Mouse (Mus musculus) macrophage (primary cell): ENCODE data around the gene Plekhh2. TPM values are rescaled to one million over a fixed set of nuclear protein-coding genes. Genes with fewer than 3 reads are reported as not detected.

Source experiments
- H3K27ac ChIP-seq: fragments of 350-480 bp; formaldehyde crosslinking; 2 replicates; pipeline ENCODE4 v1.9.0; 2021
- H3K36me3 ChIP-seq: fragments of 350-480 bp; formaldehyde crosslinking; 2 replicates; pipeline ENCODE4 v1.9.0; 2021; ENCODE audit errors: inconsistent target
- H3K4me3 ChIP-seq: fragments of 350-480 bp; formaldehyde crosslinking; 2 replicates; pipeline ENCODE4 v1.9.0; 2021; ENCODE audit errors: inconsistent target
- H3K79me2 ChIP-seq: fragments of 350-480 bp; formaldehyde crosslinking; 2 replicates; pipeline ENCODE4 v1.9.0; 2021; ENCODE audit errors: inconsistent target
- WGBS: methylation state at CpG from one replicate; pipeline ENCODE4 v1.1.7; 2026; ENCODE audit warnings: inconsistent platforms; ENCODE audit not compliant: missing documents; 5-methylcytosine and 5-hydroxymethylcytosine counted together
- polyA plus RNA-seq: library from polyadenylated mRNA; stranded (reverse); fragments of 250-400 nt; gene quantifications from 3 replicates; pipeline ENCODE4 v1.2.4, GENCODE M21; 2018; ENCODE audit warnings: inconsistent platforms

Plekhh2 gene
- polyA plus RNA-seq, 1 experiment from 2014 or later: 0.53 TPM

DNA sequence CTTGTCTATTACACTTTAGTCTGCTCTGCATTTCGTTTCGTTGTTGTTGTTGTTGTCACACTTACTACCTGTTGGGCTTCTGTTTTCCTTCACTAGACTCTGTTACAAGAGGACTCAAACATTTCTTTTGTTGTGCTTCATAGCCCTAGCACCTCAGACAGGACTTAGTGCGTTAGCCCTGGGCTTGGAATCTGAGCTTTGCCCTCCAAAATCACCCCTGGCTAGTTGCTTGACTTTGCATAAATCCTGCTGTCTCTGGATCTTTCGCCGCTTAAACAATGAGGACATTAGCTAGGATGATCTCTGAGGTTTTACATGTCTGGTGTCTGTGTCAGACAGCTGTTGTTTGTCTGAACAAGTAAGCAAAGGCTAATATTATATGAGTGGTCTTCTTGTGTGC, 62.2 kb downstream of the Plekhh2 start:
- Histone ChIP-seq H3K36me3 (no peaks in the 10 kb centered on the region), H3K4me3 (no peak overlapping the region), H3K79me2 (no peaks in the 10 kb centered on the region), H3K27ac (no peak overlapping the region)
- WGBS: 89% methylated on average over 5 of the region's 5 CpGs

- 95% methylated on average over 5 of the region's 5 CpGs for WGBS
- Histone ChIP-seq H3K27ac (no peak overlapping the region), H3K79me2 (no peaks in the 10 kb centered on the region), H3K4me3 (no peak overlapping the region), H3K36me3 (no peaks in the 10 kb centered on the region)
Measured at GRCm38 (mm10) chr17:84575108-84575507, 63.4 kb downstream of the Plekhh2 start.

DNA sequence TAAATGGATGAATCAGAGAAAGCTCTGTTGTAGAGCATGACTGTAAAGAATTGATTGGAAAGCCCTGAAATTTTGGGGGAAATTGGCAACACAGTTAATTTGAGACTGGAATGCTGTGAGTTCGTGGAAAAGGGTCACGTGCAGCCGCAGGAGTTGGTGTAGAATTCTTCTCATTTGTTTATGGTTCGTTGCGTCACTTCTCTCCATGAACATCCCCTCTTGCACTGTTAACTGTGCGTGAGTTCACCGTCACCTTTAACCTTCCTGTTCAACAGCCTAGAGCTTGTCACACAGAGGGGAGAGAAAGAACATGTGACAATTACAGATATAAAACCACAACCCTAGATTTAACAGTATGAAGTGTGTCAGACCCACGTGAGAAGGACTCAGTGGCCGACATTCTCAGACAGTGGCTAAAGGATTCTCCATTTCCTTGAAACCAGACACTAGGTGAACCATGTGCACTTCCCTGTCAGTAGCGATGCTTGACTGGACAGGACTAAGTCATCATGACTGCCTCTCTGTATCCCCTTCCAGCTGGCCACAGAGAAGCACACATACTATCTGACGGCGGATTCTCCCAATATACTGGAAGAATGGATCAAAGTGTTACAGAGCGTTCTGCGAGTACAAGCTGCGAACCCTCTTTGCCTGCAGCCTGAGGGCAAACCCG, 65.1 kb downstream of the Plekhh2 start:
- WGBS: 69% methylated on average over 16 of the region's 16 CpGs
- no peaks in the 10 kb centered on the region for H3K79me2 ChIP-seq

GRCm38 (mm10) chr17:84579249-84579648, 67.6 kb downstream of the Plekhh2 start:
- Histone ChIP-seq H3K27ac (no peak overlapping the region), H3K4me3 (no peak overlapping the region), H3K79me2 (no peaks in the 10 kb centered on the region), H3K36me3 (no peaks in the 10 kb centered on the region)
- WGBS: 43% methylated on average over 8 of the region's 8 CpGs

More for the DNA sequence above, 65.1 kb downstream of the Plekhh2 start:
- no peak overlapping the region for H3K27ac ChIP-seq
- H3K4me3 ChIP-seq: no peak overlapping the region
- H3K36me3 ChIP-seq: no peaks in the 10 kb centered on the region

DNA sequence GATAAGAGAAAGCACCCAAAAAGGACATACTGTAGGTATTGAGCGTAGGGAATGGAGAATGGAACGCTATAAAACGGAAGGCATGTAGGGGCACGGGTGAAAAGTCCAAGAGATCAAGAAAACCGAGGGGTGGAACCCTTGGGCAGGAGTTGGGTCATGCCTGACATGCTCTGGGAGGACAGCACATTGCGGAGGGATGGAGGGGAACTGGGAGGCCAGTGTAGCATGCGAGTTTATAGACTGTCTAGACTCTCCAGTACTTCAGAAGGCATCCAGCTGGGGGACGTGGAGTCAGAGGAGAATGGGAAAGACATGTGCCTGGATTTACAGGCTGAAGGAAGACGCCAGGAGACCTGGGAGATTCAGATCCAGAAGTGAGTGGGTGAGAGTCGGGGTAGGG, 68.1 kb downstream of the Plekhh2 start:
- Histone ChIP-seq H3K36me3 (no peaks in the 10 kb centered on the region), H3K27ac (no peak overlapping the region), H3K4me3 (no peak overlapping the region), H3K79me2 (no peaks in the 10 kb centered on the region)
- 93% methylated on average over 10 of the region's 10 CpGs for WGBS

- 91% methylated on average over 8 of the region's 8 CpGs for WGBS
- Histone ChIP-seq H3K4me3 (no peak overlapping the region), H3K79me2 (no peaks in the 10 kb centered on the region), H3K27ac (no peak overlapping the region), H3K36me3 (no peaks in the 10 kb centered on the region)
Measured at GRCm38 (mm10) chr17:84580821-84581220, 69.1 kb downstream of the Plekhh2 start.

- Histone ChIP-seq H3K4me3 (no peak overlapping the region), H3K36me3 (no peaks in the 10 kb centered on the region), H3K79me2 (no peaks in the 10 kb centered on the region), H3K27ac (no peak overlapping the region)
- 44% methylated on average over 5 of the region's 8 CpGs for WGBS
Measured at GRCm38 (mm10) chr17:84581740-84582414, 70.2 kb downstream of the Plekhh2 start.

- Histone ChIP-seq H3K36me3 (no peaks in the 10 kb centered on the region), H3K4me3 (no peak overlapping the region), H3K27ac (no peak overlapping the region), H3K79me2 (no peaks in the 10 kb centered on the region)
- WGBS: 96% methylated on average over 9 of the region's 9 CpGs
Measured at GRCm38 (mm10) chr17:84584107-84584506, 72.4 kb downstream of the Plekhh2 start.

DNA sequence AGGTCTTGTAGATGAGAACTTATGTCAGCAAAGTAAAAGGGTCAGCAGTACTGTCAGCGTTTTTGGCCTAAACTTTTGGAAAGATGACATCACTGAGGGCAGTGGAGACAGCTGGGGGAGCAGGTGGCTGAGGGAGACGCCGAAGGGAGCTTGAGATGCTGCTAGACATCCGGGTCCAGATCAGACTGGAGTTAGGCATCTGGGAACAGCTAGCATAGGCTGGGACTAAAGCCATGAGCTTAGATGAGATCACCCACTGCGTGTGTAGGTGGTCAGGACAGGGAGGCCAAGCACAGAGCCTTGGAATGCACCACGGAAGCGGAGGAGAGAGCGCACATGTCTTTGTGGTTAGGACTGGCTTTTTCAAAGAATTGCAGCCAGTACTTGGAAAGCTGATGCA, 73.4 kb downstream of the Plekhh2 start:
- Histone ChIP-seq H3K36me3 (no peaks in the 10 kb centered on the region), H3K27ac (no peak overlapping the region), H3K79me2 (no peaks in the 10 kb centered on the region), H3K4me3 (no peak overlapping the region)
- 93% methylated on average over 7 of the region's 8 CpGs for WGBS

- WGBS: 93% methylated on average over 7 of the region's 7 CpGs
- H3K4me3 ChIP-seq: no peak overlapping the region
Measured at GRCm38 (mm10) chr17:84590065-84590464, 78.4 kb downstream of the Plekhh2 start.

DNA sequence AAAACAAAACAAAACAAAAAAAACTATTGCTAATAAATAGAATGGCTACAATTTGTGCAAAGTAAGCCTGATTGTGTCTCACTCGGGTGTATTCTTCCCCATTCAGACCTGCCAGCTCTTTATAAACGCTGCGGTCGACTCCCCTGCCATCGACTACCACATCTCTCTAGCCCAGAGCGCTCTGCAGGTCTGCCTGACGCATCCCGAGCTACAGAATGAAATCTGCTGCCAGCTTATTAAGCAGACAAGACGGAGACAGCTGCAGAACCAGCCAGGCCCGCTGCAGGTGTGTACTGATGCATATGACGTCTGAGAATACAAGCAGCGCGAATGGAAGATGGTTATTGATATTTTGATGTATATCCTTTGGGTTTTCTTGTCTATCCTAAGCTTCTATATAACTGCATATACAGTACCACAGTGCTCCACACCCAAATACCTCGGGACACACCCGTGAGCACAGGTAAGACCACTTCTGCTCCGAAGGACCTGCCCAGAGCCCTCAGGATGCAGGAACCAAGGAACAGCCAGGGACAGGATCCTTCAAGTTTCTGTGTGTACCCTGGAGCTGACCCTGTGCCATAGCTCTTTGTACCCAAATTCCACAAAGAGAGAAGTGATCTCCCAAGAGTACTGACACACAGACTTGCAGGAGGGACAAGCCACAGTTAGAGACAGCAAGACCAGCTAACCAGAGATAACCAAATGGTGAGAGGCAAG, 79.9 kb downstream of the Plekhh2 start:
- Histone ChIP-seq H3K79me2 (no peaks in the 10 kb centered on the region), H3K27ac (no peak overlapping the region), H3K4me3 (no peak overlapping the region), H3K36me3 (no peaks in the 10 kb centered on the region)
- 95% methylated on average over 16 of the region's 16 CpGs for WGBS

More at GRCm38 (mm10) chr17:84590065-84590464, 78.4 kb downstream of the Plekhh2 start:
- Histone ChIP-seq H3K36me3 (no peaks in the 10 kb centered on the region), H3K27ac (no peak overlapping the region), H3K79me2 (no peaks in the 10 kb centered on the region)

DNA sequence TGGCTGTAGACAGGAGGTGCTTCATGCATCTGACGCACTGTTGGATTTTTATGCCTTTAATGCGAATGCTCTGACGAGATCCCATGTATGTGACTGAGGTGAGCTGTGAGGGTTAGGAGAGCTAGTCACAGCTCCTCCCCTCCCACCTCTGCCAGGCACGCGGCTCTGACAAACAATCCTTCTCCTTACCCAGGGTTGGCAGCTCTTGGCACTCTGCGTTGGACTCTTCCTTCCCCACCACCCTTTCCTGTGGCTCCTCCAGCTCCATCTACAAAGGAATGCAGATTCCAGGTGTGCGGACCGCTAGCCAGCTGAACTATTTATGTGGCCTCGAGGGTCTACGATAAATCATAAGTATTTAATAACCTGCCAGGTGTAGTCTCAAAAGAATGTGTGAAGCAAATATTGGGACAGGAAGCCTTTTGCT, 84.3 kb downstream of the Plekhh2 start:
- WGBS: 72% methylated on average over 10 of the region's 10 CpGs
- no peaks in the 10 kb centered on the region for H3K36me3 ChIP-seq

GRCm38 (mm10) chr17:84596501-84596900, 84.8 kb downstream of the Plekhh2 start:
- Histone ChIP-seq H3K27ac (no peak overlapping the region), H3K4me3 (no peak overlapping the region), H3K36me3 (no peaks in the 10 kb centered on the region), H3K79me2 (no peaks in the 10 kb centered on the region)
- WGBS: 91% methylated on average over 7 of the region's 7 CpGs

More for the DNA sequence above, 84.3 kb downstream of the Plekhh2 start:
- Histone ChIP-seq H3K4me3 (no peak overlapping the region), H3K27ac (no peak overlapping the region), H3K79me2 (no peaks in the 10 kb centered on the region)

DNA sequence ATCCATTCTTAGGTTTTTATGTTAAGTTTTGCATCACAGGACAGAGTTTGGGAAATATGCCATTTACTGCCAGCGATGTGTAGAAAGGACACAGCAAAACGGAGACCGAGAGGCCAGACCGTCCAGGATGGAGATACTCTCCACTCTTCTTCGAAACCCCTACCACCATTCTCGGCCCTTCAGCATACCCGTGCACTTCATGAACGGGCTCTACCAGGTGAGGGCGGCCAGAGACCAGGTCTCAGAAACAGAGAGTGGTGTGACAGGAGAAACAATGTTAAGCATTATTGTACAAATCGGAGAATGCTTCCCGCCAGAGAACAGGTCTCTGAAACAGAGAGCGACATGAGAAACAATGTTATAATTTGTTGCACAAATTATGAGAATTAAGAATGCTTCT, 86.2 kb downstream of the Plekhh2 start:
- Histone ChIP-seq H3K36me3 (no peaks in the 10 kb centered on the region), H3K27ac (no peak overlapping the region), H3K79me2 (no peaks in the 10 kb centered on the region), H3K4me3 (no peak overlapping the region)
- 97% methylated on average over 12 of the region's 12 CpGs for WGBS

GRCm38 (mm10) chr17:84598928-84599327, 87.2 kb downstream of the Plekhh2 start:
- H3K27ac ChIP-seq: no peak overlapping the region
- H3K4me3 ChIP-seq: no peak overlapping the region
- no peaks in the 10 kb centered on the region for H3K79me2 ChIP-seq
- 94% methylated on average over 7 of the region's 7 CpGs for WGBS
- H3K36me3 ChIP-seq: no peaks in the 10 kb centered on the region
